Mouse (Mus musculus): ENCODE results near the gene Fgf3. TPM values are rescaled to one million over a fixed set of nuclear protein-coding genes. Genes with fewer than 3 reads are reported as not detected.

The Fgf3 gene
- polyA plus RNA-seq, 1 experiment, result 0.16 TPM

DNA sequence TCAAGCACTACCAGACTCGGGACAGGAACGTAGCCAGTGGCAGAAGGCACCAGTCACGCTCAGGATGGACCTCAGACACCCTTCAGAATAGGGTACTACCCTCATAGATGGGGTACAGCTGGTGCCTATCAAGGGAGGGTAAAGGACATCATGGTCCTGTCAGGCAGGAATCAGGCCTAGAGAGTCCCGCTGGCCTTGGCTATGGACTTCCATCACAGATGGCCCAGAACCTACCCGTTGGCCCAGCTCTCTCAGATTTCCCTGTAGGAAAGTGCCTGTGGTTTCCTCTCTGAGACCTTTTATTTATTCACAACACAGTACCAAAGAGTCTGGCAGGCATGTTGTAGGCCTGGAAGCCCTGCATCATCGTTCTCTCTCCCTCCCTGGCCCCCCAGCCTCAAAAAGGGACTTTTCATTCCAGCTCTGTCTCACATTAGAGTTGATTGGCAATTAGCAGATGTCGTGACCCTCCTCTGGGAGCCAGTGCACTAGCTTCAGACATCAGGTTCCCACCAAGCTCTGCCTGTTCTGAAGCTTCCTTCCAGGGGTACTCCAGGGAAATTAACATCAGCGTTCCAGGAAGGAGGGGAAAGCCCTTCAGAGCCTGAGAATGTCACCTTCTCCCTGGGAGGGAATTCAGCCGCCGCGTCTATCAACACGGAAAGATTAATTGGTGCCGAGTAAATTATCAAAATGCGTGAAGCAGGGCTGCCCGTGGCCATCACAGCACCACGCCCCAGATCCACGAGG, 40.7 kb upstream of the Fgf3 start:
- no peak overlapping the region for H3K27ac ChIP-seq (ENCODE audit: insufficient read depth, low read depth, low read length)
- no peaks in the 10 kb centered on the region for H3K36me3 ChIP-seq (ENCODE audit: control insufficient read depth, insufficient read depth, low read length)
- peaks cover 29% of the 10 kb centered on the region for H3K4me1 ChIP-seq (ENCODE audit: control insufficient read depth, insufficient read depth, insufficient read length, low read length)
- WGBS, result 71% methylated on average over 17 of the region's 17 CpGs
- H3K4me3 ChIP-seq (ENCODE audit: low read depth, low read length), result no peak overlapping the region
- H3K27me3 ChIP-seq (ENCODE audit: control insufficient read depth, insufficient read depth, low read length), result no peaks in the 10 kb centered on the region
- no peak for TF ChIP-seq POLR2A (IDR thresholded peaks at IDR 0.05; ENCODE audit: low read depth, low read length)
- TF ChIP-seq CTCF (IDR thresholded peaks at IDR 0.05; ENCODE audit: extremely low read depth, insufficient read length, insufficient replicate concordance, low read depth, low read length), result no peak

DNA sequence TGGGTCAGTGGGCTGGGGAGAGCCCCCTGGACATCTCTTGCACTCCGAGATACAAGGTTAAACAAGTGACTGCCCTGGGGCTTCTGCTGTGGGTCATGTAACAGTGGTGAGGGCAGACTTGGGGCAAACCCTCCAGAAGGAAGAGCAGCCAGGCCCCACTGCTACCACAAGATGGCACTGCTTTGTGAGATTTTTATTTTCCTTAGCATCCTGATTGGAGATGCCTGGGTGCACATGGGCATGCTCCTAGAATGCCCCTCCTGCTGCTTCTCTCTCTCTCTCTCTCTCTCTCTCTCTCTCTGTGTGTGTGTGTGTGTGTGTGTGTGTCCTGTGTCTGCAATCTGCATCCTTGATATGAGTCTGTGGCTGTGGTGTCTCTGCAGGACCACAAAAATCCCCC, 39.4 kb upstream of the Fgf3 start:
- Histone ChIP-seq H3K4me3 (ENCODE audit: low read depth, low read length) (no peak overlapping the region), H3K36me3 (ENCODE audit: control insufficient read depth, insufficient read depth, low read length) (no peaks in the 10 kb centered on the region), H3K27ac (ENCODE audit: insufficient read depth, low read depth, low read length) (no peak overlapping the region), H3K27me3 (ENCODE audit: control insufficient read depth, insufficient read depth, low read length) (no peaks in the 10 kb centered on the region), H3K4me1 (ENCODE audit: control insufficient read depth, insufficient read depth, insufficient read length, low read length) (peaks cover 23% of the 10 kb centered on the region)
- TF ChIP-seq CTCF (IDR thresholded peaks at IDR 0.05; ENCODE audit: extremely low read depth, insufficient read length, insufficient replicate concordance, low read depth, low read length), result peak; percentile 46; the same call in 1 of the 2 replicates
- no peak for TF ChIP-seq POLR2A (IDR thresholded peaks at IDR 0.05; ENCODE audit: low read depth, low read length)
- whole genome bisulfite sequencing, result 86% methylated on average over 1 of the region's 1 CpGs

DNA sequence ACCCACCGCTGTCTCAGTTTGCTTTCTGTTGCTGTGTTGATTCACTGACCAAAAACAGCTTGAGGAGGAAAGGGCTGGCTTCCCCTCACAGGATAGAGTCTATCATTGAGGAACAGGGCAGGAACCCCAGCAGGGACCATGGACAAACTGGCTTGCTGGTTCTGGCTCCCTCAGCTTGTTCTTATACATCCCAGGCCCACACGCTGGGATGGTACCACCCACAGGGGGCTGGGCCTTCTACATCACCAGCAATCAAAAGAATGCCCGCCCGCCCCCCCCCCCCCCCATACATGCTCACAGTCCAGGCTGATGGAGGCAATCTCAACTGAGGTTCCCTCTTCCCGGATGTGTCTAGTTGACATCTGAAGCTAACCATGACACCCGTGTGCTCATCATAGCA, 30.8 kb upstream of the Fgf3 start:
- H3K4me3 ChIP-seq (ENCODE audit: low read depth, low read length), result no peak overlapping the region

DNA sequence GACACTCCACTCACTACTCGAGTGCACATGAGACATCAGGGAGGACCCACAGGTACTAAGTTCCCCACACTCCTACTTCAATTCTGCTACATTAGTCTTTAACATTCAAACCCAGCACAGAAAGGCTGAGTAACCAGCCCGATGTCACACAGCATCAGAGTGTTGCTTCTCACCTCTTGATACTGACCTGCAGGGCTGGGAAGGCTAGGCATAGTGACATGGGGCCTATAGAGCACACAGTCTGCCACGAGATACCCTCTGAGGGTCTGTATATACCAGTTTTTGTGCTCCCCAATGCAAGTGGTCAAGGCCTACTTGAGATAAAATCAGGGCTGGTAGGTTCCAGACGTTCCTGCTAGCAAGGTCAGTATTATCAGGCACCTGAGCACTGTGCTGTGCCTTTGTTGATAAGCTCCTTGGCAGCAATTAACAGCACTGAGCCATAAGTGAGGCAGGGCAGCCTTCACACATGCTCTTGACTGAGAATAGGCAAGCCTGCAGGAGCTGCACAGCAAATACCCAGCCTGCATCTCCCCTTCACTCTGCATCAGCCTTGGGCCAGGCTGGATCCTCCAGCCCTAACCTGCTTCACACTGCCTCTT, 29.8 kb upstream of the Fgf3 start:
- H3K36me3 ChIP-seq (ENCODE audit: control insufficient read depth, insufficient read depth, low read length), result no peaks in the 10 kb centered on the region
- H3K4me3 ChIP-seq (ENCODE audit: low read depth, low read length), result no peak overlapping the region
- H3K4me1 ChIP-seq (ENCODE audit: control insufficient read depth, insufficient read depth, insufficient read length, low read length), result no peaks in the 10 kb centered on the region
- 50% methylated on average over 4 of the region's 4 CpGs for WGBS
- no peaks in the 10 kb centered on the region for H3K27me3 ChIP-seq (ENCODE audit: control insufficient read depth, insufficient read depth, low read length)
- no peak for TF ChIP-seq CTCF (IDR thresholded peaks at IDR 0.05; ENCODE audit: extremely low read depth, insufficient read length, insufficient replicate concordance, low read depth, low read length)
- no peak for TF ChIP-seq POLR2A (IDR thresholded peaks at IDR 0.05; ENCODE audit: low read depth, low read length)
- no peak overlapping the region for H3K27ac ChIP-seq (ENCODE audit: insufficient read depth, low read depth, low read length)

More for the DNA sequence above, 30.8 kb upstream of the Fgf3 start:
- WGBS, result 75% methylated on average over 6 of the region's 6 CpGs
- Histone ChIP-seq H3K27me3 (ENCODE audit: control insufficient read depth, insufficient read depth, low read length) (no peaks in the 10 kb centered on the region), H3K4me1 (ENCODE audit: control insufficient read depth, insufficient read depth, insufficient read length, low read length) (no peaks in the 10 kb centered on the region), H3K36me3 (ENCODE audit: control insufficient read depth, insufficient read depth, low read length) (no peaks in the 10 kb centered on the region), H3K27ac (ENCODE audit: insufficient read depth, low read depth, low read length) (no peak overlapping the region)
- TF ChIP-seq CTCF (IDR thresholded peaks at IDR 0.05; ENCODE audit: extremely low read depth, insufficient read length, insufficient replicate concordance, low read depth, low read length) (no peak), POLR2A (IDR thresholded peaks at IDR 0.05; ENCODE audit: low read depth, low read length) (no peak)

DNA sequence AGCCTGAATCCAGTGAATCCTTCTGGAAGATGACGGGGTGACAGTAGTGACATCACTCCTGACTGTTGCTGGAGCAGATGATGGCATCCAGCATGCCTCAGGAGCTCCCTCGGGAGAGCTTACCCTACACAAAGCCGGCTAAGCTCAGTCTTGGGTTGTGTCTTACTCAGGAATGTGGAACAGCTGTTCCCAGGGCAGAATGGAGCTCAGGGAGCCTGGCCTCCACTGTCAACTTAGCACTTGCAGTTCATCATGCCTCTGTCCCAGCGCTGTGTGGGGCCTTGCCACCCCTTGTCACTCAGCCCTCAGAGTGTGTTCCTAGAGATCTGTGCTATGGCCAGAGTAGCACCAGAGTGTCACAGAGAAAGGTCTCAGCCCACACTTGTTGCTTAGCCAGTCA, 26.4 kb upstream of the Fgf3 start:
- Histone ChIP-seq H3K36me3 (ENCODE audit: control insufficient read depth, insufficient read depth, low read length) (no peaks in the 10 kb centered on the region), H3K27ac (ENCODE audit: insufficient read depth, low read depth, low read length) (no peak overlapping the region), H3K4me3 (ENCODE audit: low read depth, low read length) (no peak overlapping the region), H3K4me1 (ENCODE audit: control insufficient read depth, insufficient read depth, insufficient read length, low read length) (no peaks in the 10 kb centered on the region), H3K27me3 (ENCODE audit: control insufficient read depth, insufficient read depth, low read length) (no peaks in the 10 kb centered on the region)
- TF ChIP-seq POLR2A (IDR thresholded peaks at IDR 0.05; ENCODE audit: low read depth, low read length) (no peak), CTCF (IDR thresholded peaks at IDR 0.05; ENCODE audit: extremely low read depth, insufficient read length, insufficient replicate concordance, low read depth, low read length) (no peak)
- WGBS, result 52% methylated on average over 4 of the region's 4 CpGs

DNA sequence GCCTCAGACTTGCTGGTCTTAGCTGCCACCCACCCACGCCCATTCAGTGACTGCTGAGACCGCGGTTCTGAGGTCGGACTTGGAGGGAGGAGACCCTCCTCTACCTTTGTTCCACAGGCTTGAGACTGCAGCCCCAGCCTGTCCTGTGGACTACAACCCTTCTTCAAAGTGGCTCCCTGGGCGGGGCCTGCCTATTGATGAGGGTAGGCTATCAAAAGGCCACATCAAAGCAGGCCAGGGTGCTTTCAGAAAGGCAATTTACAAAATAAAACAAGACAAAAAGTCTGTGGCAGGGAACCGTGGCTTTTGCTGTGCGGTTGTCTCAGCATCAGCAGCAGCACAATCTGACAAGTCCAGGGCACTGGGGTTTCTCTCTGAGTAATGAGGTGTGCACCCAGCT, 16.0 kb upstream of the Fgf3 start:
- no peaks in the 10 kb centered on the region for H3K36me3 ChIP-seq (ENCODE audit: control insufficient read depth, insufficient read depth, low read length)
- no peaks in the 10 kb centered on the region for H3K27me3 ChIP-seq (ENCODE audit: control insufficient read depth, insufficient read depth, low read length)
- TF ChIP-seq POLR2A (IDR thresholded peaks at IDR 0.05; ENCODE audit: low read depth, low read length) (no peak), CTCF (IDR thresholded peaks at IDR 0.05; ENCODE audit: extremely low read depth, insufficient read length, insufficient replicate concordance, low read depth, low read length) (no peak)
- H3K27ac ChIP-seq (ENCODE audit: insufficient read depth, low read depth, low read length), result no peak overlapping the region
- H3K4me1 ChIP-seq (ENCODE audit: control insufficient read depth, insufficient read depth, insufficient read length, low read length), result no peaks in the 10 kb centered on the region
- H3K4me3 ChIP-seq (ENCODE audit: low read depth, low read length), result no peak overlapping the region
- WGBS, result 43% methylated on average over 7 of the region's 7 CpGs

DNA sequence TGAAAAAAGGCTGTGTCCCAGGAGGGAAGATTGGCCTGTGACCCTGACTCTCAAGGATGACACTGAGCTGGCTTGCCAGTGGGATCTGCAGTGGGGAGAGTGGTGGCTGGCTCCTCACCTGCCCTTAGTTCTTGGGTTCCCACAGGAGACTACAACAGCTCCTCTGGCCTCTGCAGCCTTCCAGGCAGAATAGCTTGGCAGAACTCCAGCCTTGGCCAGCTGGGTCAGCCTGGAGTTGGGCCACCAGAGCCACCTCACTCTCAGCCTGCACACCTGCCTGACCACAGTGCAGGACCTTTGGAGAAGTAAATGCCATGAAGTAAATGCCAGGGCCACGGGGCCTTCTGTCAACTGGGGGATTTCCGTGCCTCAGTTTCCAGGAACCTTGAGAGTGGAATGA, 13.9 kb upstream of the Fgf3 start:
- H3K4me3 ChIP-seq (ENCODE audit: low read depth, low read length), result no peak overlapping the region
- 81% methylated on average over 2 of the region's 2 CpGs for WGBS
- H3K4me1 ChIP-seq (ENCODE audit: control insufficient read depth, insufficient read depth, insufficient read length, low read length), result no peaks in the 10 kb centered on the region
- TF ChIP-seq POLR2A (IDR thresholded peaks at IDR 0.05; ENCODE audit: low read depth, low read length), result no peak
- no peak for TF ChIP-seq CTCF (IDR thresholded peaks at IDR 0.05; ENCODE audit: extremely low read depth, insufficient read length, insufficient replicate concordance, low read depth, low read length)
- no peak overlapping the region for H3K27ac ChIP-seq (ENCODE audit: insufficient read depth, low read depth, low read length)
- no peaks in the 10 kb centered on the region for H3K27me3 ChIP-seq (ENCODE audit: control insufficient read depth, insufficient read depth, low read length)
- no peaks in the 10 kb centered on the region for H3K36me3 ChIP-seq (ENCODE audit: control insufficient read depth, insufficient read depth, low read length)

Data from small intestine, adult 2 months (tissue).